Mouse (Mus musculus): ENCODE data around the gene Smad6. TPM values are rescaled to one million over a fixed set of nuclear protein-coding genes. Genes with fewer than 3 reads are reported as not detected.

Gene Smad6
- polyA plus RNA-seq, 1 experiment from 2014 or later: 1.6 TPM

DNA sequence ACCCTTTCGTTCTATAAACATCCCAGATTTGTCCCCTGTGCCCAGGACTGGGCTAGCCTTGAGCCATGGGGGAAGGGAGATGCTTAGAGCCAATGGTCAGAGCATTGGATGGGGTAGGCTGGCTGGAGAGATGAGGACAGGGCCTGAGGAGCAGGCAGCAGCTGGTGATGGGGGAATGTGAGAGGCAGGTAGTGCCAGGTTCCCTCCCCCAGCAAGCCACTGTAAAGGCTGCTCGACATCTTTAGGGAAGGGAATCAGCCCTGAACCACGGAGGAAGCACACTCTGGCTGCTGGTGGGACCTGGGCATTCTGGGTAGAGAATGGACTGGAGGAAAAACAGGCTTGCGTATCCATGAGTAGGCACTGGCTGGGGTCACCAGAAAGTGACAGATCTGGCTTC is 72.5 kb downstream of the Smad6 start:
- no peaks in the 10 kb centered on the region for H3K27me3 ChIP-seq (replicated peaks; ENCODE audit: control insufficient read depth, insufficient read depth, low read length)
- no peak for ATAC-seq
- peaks cover 3% of the 10 kb centered on the region; the same call in 1 of the 2 replicates for H3K36me3 ChIP-seq (ENCODE audit: control insufficient read depth, insufficient read depth, low read length)
- H3K9ac ChIP-seq (ENCODE audit: low read depth, low read length): no peak overlapping the region
- H3K4me2 ChIP-seq (ENCODE audit: low read length): no peak overlapping the region
- WGBS: 79% methylated on average over 4 of the region's 4 CpGs
- H3K27ac ChIP-seq (ENCODE audit: low read depth, low read length): no peak overlapping the region
- H3K4me1 ChIP-seq (ENCODE audit: control insufficient read depth, insufficient read depth, low read depth, low read length): no peaks in the 10 kb centered on the region
- no peak overlapping the region for H3K4me3 ChIP-seq (ENCODE audit: low read length)
- H3K9me3 ChIP-seq (ENCODE audit: control insufficient read depth, low read length): no peaks in the 10 kb centered on the region

DNA sequence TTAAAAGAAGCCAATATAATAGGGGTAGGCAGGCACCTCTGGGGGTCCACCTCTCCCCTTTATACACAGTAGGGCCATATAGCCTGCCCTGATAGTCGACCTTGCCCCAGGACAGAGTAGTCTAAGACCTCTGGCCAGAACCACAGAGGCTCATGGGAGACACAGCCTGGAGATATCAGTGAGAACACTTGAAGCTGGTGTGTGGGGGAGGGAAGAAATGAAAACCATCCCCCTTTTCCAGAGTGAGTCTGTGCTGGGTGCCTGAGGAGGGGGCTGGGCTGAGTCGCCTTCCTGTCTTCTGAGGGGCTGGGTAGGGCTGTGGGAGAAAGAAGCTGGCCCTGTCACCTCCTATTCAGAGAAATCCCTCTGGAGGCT is 79.3 kb downstream of the Smad6 start:
- peak; percentile 45; the same call in 1 of the 2 replicates for ATAC-seq
- no peak overlapping the region for H3K4me2 ChIP-seq (ENCODE audit: low read length)
- no peak overlapping the region for H3K4me3 ChIP-seq (ENCODE audit: low read length)
- H3K27ac ChIP-seq (ENCODE audit: low read depth, low read length): no peak overlapping the region
- peaks cover 6% of the 10 kb centered on the region for H3K4me1 ChIP-seq (ENCODE audit: control insufficient read depth, insufficient read depth, low read depth, low read length)
- no peak overlapping the region for H3K9ac ChIP-seq (ENCODE audit: low read depth, low read length)
- no peaks in the 10 kb centered on the region for H3K9me3 ChIP-seq (ENCODE audit: control insufficient read depth, low read length)
- H3K27me3 ChIP-seq (replicated peaks; ENCODE audit: control insufficient read depth, insufficient read depth, low read length): no peaks in the 10 kb centered on the region
- 78% methylated on average over 2 of the region's 2 CpGs for WGBS
- H3K36me3 ChIP-seq (ENCODE audit: control insufficient read depth, insufficient read depth, low read length): no peaks in the 10 kb centered on the region

DNA sequence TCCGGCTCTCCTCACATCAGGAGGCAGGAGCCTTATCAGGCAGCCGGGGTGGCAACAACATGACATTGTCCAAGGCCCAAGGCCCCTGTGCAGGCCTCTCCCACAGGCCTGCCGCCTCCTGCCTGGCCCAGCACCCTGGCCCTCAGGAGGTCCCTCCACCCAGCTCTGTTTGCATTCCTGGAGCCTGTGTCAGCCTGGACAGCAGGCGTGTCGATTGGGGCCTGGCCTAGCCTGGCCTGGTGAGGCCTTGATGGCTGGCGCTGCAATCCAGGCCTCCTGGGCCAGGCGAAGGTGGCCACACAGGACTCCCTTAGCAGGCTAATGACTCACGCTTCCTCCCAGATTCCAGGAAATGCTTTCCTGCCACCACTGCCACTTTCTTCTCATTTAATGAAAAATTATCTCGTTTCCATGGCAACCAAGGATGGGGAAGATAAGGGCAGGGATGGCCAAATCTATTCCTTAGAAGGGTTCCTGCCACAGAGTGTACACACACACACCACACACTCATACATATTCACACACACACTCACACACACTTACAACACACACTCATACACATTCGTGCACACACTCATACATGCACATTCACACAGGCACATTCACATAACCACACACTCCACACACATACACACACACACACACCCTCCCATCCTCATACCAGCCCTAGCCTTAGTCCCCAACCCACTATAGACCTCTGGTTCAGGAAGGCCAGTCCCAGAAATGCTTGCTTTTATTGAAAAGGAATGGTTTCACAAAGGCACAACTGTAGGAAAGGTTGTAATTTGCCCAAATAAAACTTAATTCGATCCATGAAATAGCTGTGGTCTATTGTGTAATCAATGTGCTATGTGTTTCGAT is 79.9 kb downstream of the Smad6 start:
- H3K4me1 ChIP-seq (ENCODE audit: control insufficient read depth, insufficient read depth, low read depth, low read length): peaks cover 6% of the 10 kb centered on the region
- H3K9ac ChIP-seq (ENCODE audit: low read depth, low read length): peak overlapping the region; percentile 53
- H3K27ac ChIP-seq (ENCODE audit: low read depth, low read length): peak overlapping the region; percentile 76
- H3K9me3 ChIP-seq (ENCODE audit: control insufficient read depth, low read length): no peaks in the 10 kb centered on the region
- ATAC-seq: peak; percentile 73
- no peaks in the 10 kb centered on the region for H3K27me3 ChIP-seq (replicated peaks; ENCODE audit: control insufficient read depth, insufficient read depth, low read length)
- H3K36me3 ChIP-seq (ENCODE audit: control insufficient read depth, insufficient read depth, low read length): no peaks in the 10 kb centered on the region
- no peak overlapping the region for H3K4me2 ChIP-seq (ENCODE audit: low read length)
- 64% methylated on average over 12 of the region's 12 CpGs for WGBS
- H3K4me3 ChIP-seq (ENCODE audit: low read length): no peak overlapping the region

DNA sequence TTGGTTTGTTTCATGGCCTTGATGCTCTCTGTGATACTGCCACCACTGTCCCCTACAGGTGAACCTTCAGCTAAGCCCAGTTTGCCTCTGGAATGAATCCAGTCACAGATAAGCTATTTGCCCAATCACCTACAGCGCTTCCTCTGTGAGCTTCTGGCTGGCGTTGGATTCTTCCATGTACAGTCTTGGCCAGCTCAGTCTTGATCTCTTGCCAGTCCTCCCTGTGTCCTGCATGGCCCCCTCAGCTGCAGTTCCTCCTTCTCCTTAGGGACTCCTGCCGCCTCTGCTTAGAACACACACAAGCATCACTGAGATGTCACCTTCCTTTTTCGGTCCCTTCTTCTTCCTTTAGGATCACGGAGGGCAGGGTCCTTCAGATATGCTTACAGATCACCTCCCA is 85.6 kb downstream of the Smad6 start:
- Histone ChIP-seq H3K9me3 (ENCODE audit: control insufficient read depth, low read length) (no peaks in the 10 kb centered on the region), H3K4me1 (ENCODE audit: control insufficient read depth, insufficient read depth, low read depth, low read length) (no peaks in the 10 kb centered on the region), H3K4me3 (ENCODE audit: low read length) (no peak overlapping the region), H3K4me2 (ENCODE audit: low read length) (no peak overlapping the region), H3K36me3 (ENCODE audit: control insufficient read depth, insufficient read depth, low read length) (no peaks in the 10 kb centered on the region), H3K9ac (ENCODE audit: low read depth, low read length) (no peak overlapping the region), H3K27me3 (replicated peaks; ENCODE audit: control insufficient read depth, insufficient read depth, low read length) (no peaks in the 10 kb centered on the region), H3K27ac (ENCODE audit: low read depth, low read length) (no peak overlapping the region)
- ATAC-seq: no peak
- WGBS: 84% methylated on average over 5 of the region's 5 CpGs

DNA sequence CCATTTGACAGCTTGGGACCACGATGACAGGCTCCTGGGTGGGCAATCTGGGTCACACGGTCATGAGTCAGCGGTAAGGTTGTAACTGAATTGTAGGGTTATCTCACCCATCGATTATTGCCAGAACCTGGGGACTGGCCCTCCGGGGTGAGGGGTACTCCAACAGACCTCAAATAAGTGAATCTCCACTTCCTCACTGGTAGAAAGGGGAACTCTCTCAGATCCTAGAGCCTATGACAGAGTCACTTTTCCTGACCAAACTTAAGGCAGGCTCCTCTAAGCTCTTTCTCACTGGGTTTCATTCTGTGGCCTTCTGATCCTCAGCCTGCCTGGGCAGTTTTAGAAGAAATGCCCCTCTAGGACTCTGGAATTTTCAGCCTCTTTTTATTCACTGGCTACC is 88.8 kb downstream of the Smad6 start:
- no peaks in the 10 kb centered on the region for H3K4me1 ChIP-seq (ENCODE audit: control insufficient read depth, insufficient read depth, low read depth, low read length)
- no peaks in the 10 kb centered on the region for H3K36me3 ChIP-seq (ENCODE audit: control insufficient read depth, insufficient read depth, low read length)
- ATAC-seq: no peak
- H3K9me3 ChIP-seq (ENCODE audit: control insufficient read depth, low read length): no peaks in the 10 kb centered on the region
- H3K27ac ChIP-seq (ENCODE audit: low read depth, low read length): no peak overlapping the region
- H3K9ac ChIP-seq (ENCODE audit: low read depth, low read length): no peak overlapping the region
- 75% methylated on average over 5 of the region's 5 CpGs for WGBS
- no peak overlapping the region for H3K4me2 ChIP-seq (ENCODE audit: low read length)
- no peak overlapping the region for H3K4me3 ChIP-seq (ENCODE audit: low read length)
- no peaks in the 10 kb centered on the region for H3K27me3 ChIP-seq (replicated peaks; ENCODE audit: control insufficient read depth, insufficient read depth, low read length)

DNA sequence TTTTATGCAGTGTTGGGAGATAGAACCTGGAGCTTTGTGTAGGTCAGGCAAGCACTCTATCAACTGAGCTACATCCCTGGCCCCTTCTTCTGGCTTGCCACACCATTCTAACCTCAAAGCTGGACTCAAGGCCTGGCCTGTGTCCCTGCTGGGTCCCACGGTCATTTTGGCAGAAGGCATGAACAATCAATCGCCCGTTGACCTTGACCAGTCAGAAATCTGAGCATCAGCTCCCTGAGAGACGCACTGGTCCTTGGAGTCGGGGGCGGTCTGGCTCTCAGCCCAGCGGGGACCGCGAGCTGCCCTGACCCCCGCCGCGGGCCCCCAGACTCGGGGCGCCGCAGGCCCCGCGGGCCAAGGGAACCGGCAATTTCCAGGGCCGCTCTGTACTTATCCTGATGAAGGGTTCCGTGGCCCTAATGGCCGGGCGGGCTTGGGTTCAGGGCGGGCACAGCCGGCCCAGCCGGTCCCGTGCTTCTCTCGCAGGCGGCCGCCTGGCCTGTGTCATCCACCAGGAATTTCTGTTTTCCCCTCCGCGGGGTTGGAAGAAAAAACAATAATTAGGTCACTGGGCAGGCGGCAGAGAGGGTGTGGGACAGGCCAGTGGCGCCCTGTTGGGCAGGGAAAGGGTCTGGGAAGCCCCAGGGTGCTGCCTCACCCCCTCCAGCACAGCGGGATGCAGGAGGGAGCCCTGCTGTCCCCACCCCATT is 94.4 kb downstream of the Smad6 start:
- Histone ChIP-seq H3K4me1 (ENCODE audit: control insufficient read depth, insufficient read depth, low read depth, low read length) (peaks cover 9% of the 10 kb centered on the region), H3K9me3 (ENCODE audit: control insufficient read depth, low read length) (no peaks in the 10 kb centered on the region), H3K9ac (ENCODE audit: low read depth, low read length) (peak overlapping the region; percentile 5), H3K4me2 (ENCODE audit: low read length) (peak overlapping the region; percentile 44), H3K4me3 (ENCODE audit: low read length) (no peak overlapping the region), H3K27me3 (replicated peaks; ENCODE audit: control insufficient read depth, insufficient read depth, low read length) (no peaks in the 10 kb centered on the region), H3K36me3 (ENCODE audit: control insufficient read depth, insufficient read depth, low read length) (no peaks in the 10 kb centered on the region), H3K27ac (ENCODE audit: low read depth, low read length) (no peak overlapping the region)
- no peak for ATAC-seq
- 6% methylated on average over 34 of the region's 34 CpGs for WGBS

DNA sequence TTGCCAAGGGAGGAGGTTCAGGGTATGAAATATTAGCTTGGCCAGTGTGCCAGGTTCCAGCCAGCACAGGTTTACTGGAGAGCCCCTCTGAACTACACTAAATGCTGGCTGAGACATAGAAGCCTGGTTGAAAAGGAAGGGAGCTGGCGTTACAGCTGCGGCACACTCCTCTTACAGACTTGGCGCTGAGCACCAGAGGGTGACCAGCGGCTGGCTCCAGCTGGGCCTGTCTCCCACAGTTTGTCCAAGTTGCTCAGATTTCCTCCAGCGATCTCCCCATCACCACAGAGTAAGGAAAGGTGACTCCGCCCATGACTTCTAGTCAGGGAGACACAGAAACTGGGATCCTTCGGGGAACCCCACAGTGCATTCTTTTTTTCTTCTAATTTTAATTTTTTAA is 95.5 kb downstream of the Smad6 start:
- no peak overlapping the region for H3K9ac ChIP-seq (ENCODE audit: low read depth, low read length)
- no peaks in the 10 kb centered on the region for H3K36me3 ChIP-seq (ENCODE audit: control insufficient read depth, insufficient read depth, low read length)
- WGBS: 82% methylated on average over 7 of the region's 7 CpGs
- H3K4me1 ChIP-seq (ENCODE audit: control insufficient read depth, insufficient read depth, low read depth, low read length): peaks cover 9% of the 10 kb centered on the region
- H3K27me3 ChIP-seq (replicated peaks; ENCODE audit: control insufficient read depth, insufficient read depth, low read length): no peaks in the 10 kb centered on the region
- no peak overlapping the region for H3K4me2 ChIP-seq (ENCODE audit: low read length)
- no peak overlapping the region for H3K4me3 ChIP-seq (ENCODE audit: low read length)
- H3K27ac ChIP-seq (ENCODE audit: low read depth, low read length): no peak overlapping the region
- no peaks in the 10 kb centered on the region for H3K9me3 ChIP-seq (ENCODE audit: control insufficient read depth, low read length)
- no peak for ATAC-seq

DNA sequence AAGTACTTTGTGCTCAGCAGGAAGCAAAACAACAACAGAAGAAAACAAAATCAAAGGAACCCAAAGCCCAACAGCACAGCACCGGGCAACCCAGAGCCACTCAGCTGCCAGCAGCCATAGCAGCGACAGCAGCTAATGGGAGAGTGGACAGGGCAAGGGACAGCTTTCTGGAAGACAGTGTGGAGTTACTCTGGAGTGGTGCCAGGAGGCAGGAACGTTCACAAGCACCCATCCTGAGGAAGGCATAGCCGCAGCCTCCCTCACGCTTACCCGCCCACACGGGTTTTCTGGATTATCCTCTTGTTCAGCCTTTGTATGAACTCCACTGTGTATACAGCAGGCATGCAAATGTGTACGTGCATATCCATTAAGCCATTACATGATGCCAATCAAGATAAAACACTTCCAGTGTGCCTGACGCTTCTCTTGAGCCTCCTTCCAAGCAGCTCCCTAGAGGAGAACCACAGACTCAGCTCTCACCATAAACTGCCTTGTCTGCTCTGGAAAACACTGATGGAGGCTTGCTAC is 98.6 kb downstream of the Smad6 start:
- no peaks in the 10 kb centered on the region for H3K9me3 ChIP-seq (ENCODE audit: control insufficient read depth, low read length)
- H3K27me3 ChIP-seq (replicated peaks; ENCODE audit: control insufficient read depth, insufficient read depth, low read length): no peaks in the 10 kb centered on the region
- H3K4me2 ChIP-seq (ENCODE audit: low read length): no peak overlapping the region
- no peak overlapping the region for H3K27ac ChIP-seq (ENCODE audit: low read depth, low read length)
- no peak for ATAC-seq
- 50% methylated on average over 9 of the region's 9 CpGs for WGBS
- no peaks in the 10 kb centered on the region for H3K36me3 ChIP-seq (ENCODE audit: control insufficient read depth, insufficient read depth, low read length)
- H3K9ac ChIP-seq (ENCODE audit: low read depth, low read length): no peak overlapping the region
- no peak overlapping the region for H3K4me3 ChIP-seq (ENCODE audit: low read length)
- H3K4me1 ChIP-seq (ENCODE audit: control insufficient read depth, insufficient read depth, low read depth, low read length): peaks cover 9% of the 10 kb centered on the region

DNA sequence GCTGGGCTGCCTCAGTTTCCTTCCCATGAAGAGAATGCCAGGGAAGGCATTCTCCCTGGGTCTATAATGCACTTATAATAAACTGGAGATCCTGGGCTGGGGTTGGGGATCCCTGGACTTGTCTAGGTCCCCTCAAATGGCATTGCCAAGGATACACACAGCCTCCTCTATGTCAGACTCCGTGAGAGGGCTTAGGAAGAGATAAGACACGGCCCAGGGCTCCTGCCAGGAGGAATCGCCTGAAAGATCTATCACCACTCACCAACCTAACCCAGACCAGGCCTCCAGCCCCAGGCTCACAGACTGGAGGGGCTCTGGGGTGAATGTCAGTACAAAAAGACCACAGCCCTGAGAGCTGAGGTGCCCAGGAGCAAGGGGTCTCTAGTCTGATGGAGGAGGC is 102.2 kb downstream of the Smad6 start:
- H3K27me3 ChIP-seq (replicated peaks; ENCODE audit: control insufficient read depth, insufficient read depth, low read length): no peaks in the 10 kb centered on the region
- no peak overlapping the region for H3K9ac ChIP-seq (ENCODE audit: low read depth, low read length)
- no peak for ATAC-seq
- no peaks in the 10 kb centered on the region for H3K36me3 ChIP-seq (ENCODE audit: control insufficient read depth, insufficient read depth, low read length)
- H3K9me3 ChIP-seq (ENCODE audit: control insufficient read depth, low read length): no peaks in the 10 kb centered on the region
- 80% methylated on average over 3 of the region's 3 CpGs for WGBS
- H3K27ac ChIP-seq (ENCODE audit: low read depth, low read length): no peak overlapping the region
- H3K4me2 ChIP-seq (ENCODE audit: low read length): no peak overlapping the region
- no peak overlapping the region for H3K4me3 ChIP-seq (ENCODE audit: low read length)
- no peaks in the 10 kb centered on the region; the same call in 1 of the 2 replicates for H3K4me1 ChIP-seq (ENCODE audit: control insufficient read depth, insufficient read depth, low read depth, low read length)
